Mouse (Mus musculus) megakaryocyte, embryonic 14.5 days (primary cell): Measurements from ENCODE around the gene Dtx1. TPM values are rescaled to one million over a fixed set of nuclear protein-coding genes. Genes with fewer than 3 reads are reported as not detected.

Experiments used
- H3K27me3 ChIP-seq: replicated peaks from 2 replicates; pipeline ENCODE3; 2012; ENCODE audit warnings: inconsistent platforms
- H3K36me3 ChIP-seq: replicated peaks from 2 replicates; pipeline ENCODE3; 2012; ENCODE audit warnings: low read length, inconsistent platforms, mixed read lengths
- H3K4me1 ChIP-seq: 2 replicates; pipeline ENCODE4 v1.6.1; 2012; ENCODE audit warnings: inconsistent platforms
- H3K4me3 ChIP-seq: replicated peaks from 2 replicates; pipeline ENCODE3; 2012; ENCODE audit warnings: moderate library complexity, mild to moderate bottlenecking, inconsistent platforms
- H3K9me3 ChIP-seq: 2 replicates; pipeline ENCODE4 v1.6.1; 2012; ENCODE audit warnings: inconsistent platforms
- FLI1 ChIP-seq: IDR thresholded peaks from 2 replicates; pipeline ENCODE4 v1.6.1; 2012; ENCODE audit warnings: low read length, inconsistent platforms, mixed read lengths
- GATA1 ChIP-seq: IDR thresholded peaks from 3 replicates; pipeline ENCODE4 v1.6.1; 2012; ENCODE audit warnings: mixed read lengths, low read length, inconsistent platforms, borderline replicate concordance
- polyA plus RNA-seq: library from polyadenylated mRNA; stranded (reverse); fragments of >175 nt; gene quantifications from 2 replicates; pipeline ENCODE4 v1.2.3, GENCODE M21; 2012; ENCODE audit warnings: low replicate concordance; ENCODE audit not compliant: insufficient read depth

Gene Dtx1
- polyA plus RNA-seq, 1 experiment = not detected

DNA sequence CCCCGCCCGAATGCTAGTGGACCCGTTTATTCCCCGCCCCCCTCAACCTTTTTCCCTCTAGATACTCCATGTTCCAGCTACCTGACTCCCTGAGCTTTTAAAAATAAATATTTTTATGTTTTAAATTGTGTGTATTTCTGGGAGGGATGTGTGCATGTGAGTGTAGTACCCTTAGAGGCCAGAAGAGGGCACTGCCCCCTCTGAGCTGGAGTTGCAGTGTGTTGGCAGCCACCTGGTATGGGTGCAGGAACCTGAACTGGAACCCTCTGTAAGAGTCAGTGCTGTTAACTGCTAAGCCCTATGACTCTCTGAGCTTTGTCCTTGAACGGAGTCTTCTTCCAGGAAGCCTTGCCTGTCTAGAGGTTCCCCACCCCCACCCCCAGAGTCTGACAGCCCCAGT is 79.8 kb downstream of the Dtx1 start:
- TF ChIP-seq GATA1 (no peak), FLI1 (no peak)
- Histone ChIP-seq H3K9me3 (peaks cover 32% of the 10 kb centered on the region), H3K4me1 (peaks cover 31% of the 10 kb centered on the region), H3K36me3 (peaks cover 26% of the 10 kb centered on the region), H3K27me3 (peaks cover 72% of the 10 kb centered on the region), H3K4me3 (no peak overlapping the region)

- peaks cover 67% of the 10 kb centered on the region for H3K27me3 ChIP-seq
These were observed 80.6 kb downstream of the Dtx1 start for GRCm38 (mm10) chr5:120631128-120631527.

More at GRCm38 (mm10) chr5:120631128-120631527, 80.6 kb downstream of the Dtx1 start:
- no peak for TF ChIP-seq FLI1
- TF ChIP-seq GATA1 = no peak
- Histone ChIP-seq H3K9me3 (peaks cover 32% of the 10 kb centered on the region), H3K4me1 (peaks cover 27% of the 10 kb centered on the region), H3K36me3 (peaks cover 34% of the 10 kb centered on the region), H3K4me3 (peak overlapping the region; percentile 65)

Other genes with a start within 250 kb of the Dtx1 start
- 1.3 and 5.3 TPM in 2 replicates for gene Sdsl, start 239.1 kb downstream of the Dtx1 start, polyA plus RNA-seq
- gene Sds, start 235.4 kb downstream of the Dtx1 start, polyA plus RNA-seq = not detected in 2 replicates
- 17.5 and 24.3 TPM in 2 replicates for gene Plbd2, start 208.3 kb downstream of the Dtx1 start, polyA plus RNA-seq
- gene Slc8b1, start 200.8 kb downstream of the Dtx1 start, polyA plus RNA-seq = 3.0 and 5.3 TPM in 2 replicates
- gene Tpcn1, start 123.3 kb downstream of the Dtx1 start, polyA plus RNA-seq = 68.6 and 71.5 TPM in 2 replicates
- gene Iqcd, start 122.9 kb downstream of the Dtx1 start, polyA plus RNA-seq = 0.94 and 5.8 TPM in 2 replicates
- 30.9 and 35.5 TPM in 2 replicates for gene Rita1, start 99.3 kb downstream of the Dtx1 start, polyA plus RNA-seq
- 23.6 and 74.7 TPM in 2 replicates for gene Ddx54, start 99.2 kb downstream of the Dtx1 start, polyA plus RNA-seq
- gene Cfap73, start 77.7 kb downstream of the Dtx1 start, polyA plus RNA-seq = not detected in 2 replicates
- 13.3 and 20.9 TPM in 2 replicates for gene Rasal1, start 63.1 kb downstream of the Dtx1 start, polyA plus RNA-seq
- 1.00 TPM in 1 of 2 replicates, not detected in the other for gene Oas2, start 37.9 kb upstream of the Dtx1 start, polyA plus RNA-seq
- 3.4 and 4.7 TPM in 2 replicates for gene Oas3, start 65.7 kb upstream of the Dtx1 start, polyA plus RNA-seq
- gene Oas1e, start 83.6 kb upstream of the Dtx1 start, polyA plus RNA-seq = not detected in 2 replicates
- gene Oas1c, start 100.6 kb upstream of the Dtx1 start, polyA plus RNA-seq = not detected in 2 replicates
- gene Oas1f, start 135.4 kb upstream of the Dtx1 start, polyA plus RNA-seq = not detected in 2 replicates
- not detected in 2 replicates for gene Oas1h, start 149.5 kb upstream of the Dtx1 start, polyA plus RNA-seq
- gene Oas1g, start 175.7 kb upstream of the Dtx1 start, polyA plus RNA-seq = 3.5 and 12.6 TPM in 2 replicates
- gene Oas1a, start 195.6 kb upstream of the Dtx1 start, polyA plus RNA-seq = 2.4 and 21.3 TPM in 2 replicates
- gene Oas1d, start 202.6 kb upstream of the Dtx1 start, polyA plus RNA-seq = not detected in 2 replicates